22 mouse cellular contexts compared by ENCODE assay signal in genomic region chr6:55171638-55172037, GRCm38 (mm10). TPM values are rescaled to one million over a fixed set of nuclear protein-coding genes. Genes with fewer than 3 reads are reported as not detected.
DNase-seq lines count a peak whose midpoint lies in the region; ATAC-seq and TF ChIP-seq lines count a peak whose summit lies in the region.
"Had no signal": no experiment of that assay in that cellular context is flagged by ENCODE, and none has a peak within 500 bp of the region (broad histone marks: within the 10 kb centered on the region; RNA-seq: fewer than 3 reads in every experiment).

No protein-coding gene starts in this region.

- no peak overlapping the region for H3K4me2 ChIP-seq in hindbrain, postnatal 0 days (ENCODE audit: low read depth, low read length)
- no peak overlapping the region for H3K4me2 ChIP-seq in hindbrain, embryonic 16.5 days (ENCODE audit: low read length)
- no peak overlapping the region for H3K4me2 ChIP-seq in liver, postnatal 0 days (ENCODE audit: low read depth, low read length)
- H3K4me2 ChIP-seq: forebrain, embryonic 12.5 days; hindbrain, embryonic 13.5 days had no signal

- no peak for TF ChIP-seq EP300 in liver, postnatal 0 days (IDR thresholded peaks at IDR 0.05; ENCODE audit: low read depth)

- ATAC-seq in hindbrain, postnatal 0 days: no peak
- ATAC-seq in hindbrain, embryonic 16.5 days: no peak
- ATAC-seq in liver, postnatal 0 days: no peak
- ATAC-seq in erythroid progenitor cell, adult 5-6 weeks (replicated peaks; ENCODE audit: low FRiP score, poor library complexity, severe bottlenecking): no peak

- H3K4me3 ChIP-seq in hindbrain, postnatal 0 days (ENCODE audit: low read length): no peak overlapping the region
- no peak overlapping the region for H3K4me3 ChIP-seq in hindbrain, embryonic 16.5 days (ENCODE audit: low read length)
- H3K4me3 ChIP-seq in liver, postnatal 0 days (ENCODE audit: low read depth, low read length): no peak overlapping the region
- H3K4me3 ChIP-seq: forebrain, embryonic 12.5 days; hindbrain, embryonic 13.5 days; limb, embryonic 10.5 days had no signal

- H3K27ac ChIP-seq in hindbrain, postnatal 0 days: no peak overlapping the region
- H3K27ac ChIP-seq in hindbrain, embryonic 16.5 days (ENCODE audit: low read depth, low read length): no peak overlapping the region
- H3K27ac ChIP-seq in liver, postnatal 0 days (ENCODE audit: low read depth): no peak overlapping the region
- H3K27ac ChIP-seq: forebrain, embryonic 12.5 days; hindbrain, embryonic 13.5 days; limb, embryonic 10.5 days; liver, embryonic 14.5 days had no signal

- no peaks in the 10 kb centered on the region for H3K27me3 ChIP-seq in hindbrain, postnatal 0 days (ENCODE audit: insufficient read depth, low read length)
- H3K27me3 ChIP-seq in hindbrain, embryonic 16.5 days (replicated peaks; ENCODE audit: control insufficient read depth, insufficient read depth, low read length): peaks cover 16% of the 10 kb centered on the region
- H3K27me3 ChIP-seq in liver, postnatal 0 days (ENCODE audit: insufficient read depth, low read length): no peaks in the 10 kb centered on the region

- peak; percentile 54 for TF ChIP-seq CTCF in hindbrain, postnatal 0 days (IDR thresholded peaks at IDR 0.05; ENCODE audit: low read depth)
- peak; percentile 21 for TF ChIP-seq CTCF in liver, postnatal 0 days (IDR thresholded peaks at IDR 0.05; ENCODE audit: low read depth)

- no peaks in the 10 kb centered on the region for H3K36me3 ChIP-seq in hindbrain, postnatal 0 days (ENCODE audit: insufficient read depth, low read length)
- H3K36me3 ChIP-seq in hindbrain, embryonic 16.5 days (ENCODE audit: control insufficient read depth, insufficient read depth, low read length): no peaks in the 10 kb centered on the region
- no peaks in the 10 kb centered on the region for H3K36me3 ChIP-seq in liver, postnatal 0 days (replicated peaks; ENCODE audit: insufficient read depth, low read length)
- H3K36me3 ChIP-seq: forebrain, embryonic 12.5 days; G1E; hindbrain, embryonic 13.5 days; limb, embryonic 10.5 days had no signal

- H3K9me3 ChIP-seq in hindbrain, postnatal 0 days (ENCODE audit: low read length): no peaks in the 10 kb centered on the region
- H3K9me3 ChIP-seq in hindbrain, embryonic 16.5 days (ENCODE audit: control insufficient read depth, low read length): no peaks in the 10 kb centered on the region
- no peaks in the 10 kb centered on the region for H3K9me3 ChIP-seq in liver, postnatal 0 days (ENCODE audit: low read length)
- H3K9me3 ChIP-seq: forebrain, embryonic 12.5 days; G1E; hindbrain, embryonic 13.5 days; limb, embryonic 10.5 days had no signal

- DNase-seq in hindbrain, postnatal 0 days (ENCODE audit: low spot score): peak; percentile 51
- DNase-seq in liver, postnatal 0 days: no peak
- DNase-seq in liver: no peak
- DNase-seq in 416B (ENCODE audit: low read depth): peak; percentile 4
- DNase-seq in R1 (ENCODE audit: low read depth, low spot score): peak; percentile 39
- DNase-seq in cerebellum, postnatal 36 days: no peak
- DNase-seq: adrenal gland, postnatal 14 days; cerebellum, adult 9-10 months; gastrocnemius, postnatal 36 days; heart, postnatal 14 days; kidney, adult 8-10 months; kidney, postnatal 4 days; lung, postnatal 36 days had no signal

- WGBS in hindbrain, postnatal 0 days: 48% methylated on average over 4 of the region's 4 CpGs
- 50% methylated on average over 4 of the region's 4 CpGs for WGBS in hindbrain, embryonic 16.5 days
- 51% methylated on average over 4 of the region's 4 CpGs for WGBS in liver, postnatal 0 days (ENCODE audit: insufficient replicate concordance)

- H3K4me1 ChIP-seq in hindbrain, postnatal 0 days (ENCODE audit: insufficient read depth, low read length): no peaks in the 10 kb centered on the region
- H3K4me1 ChIP-seq in hindbrain, embryonic 16.5 days (ENCODE audit: control insufficient read depth, insufficient read depth, low read depth, low read length): no peaks in the 10 kb centered on the region
- H3K4me1 ChIP-seq in liver, postnatal 0 days (ENCODE audit: insufficient read depth): peaks cover 7% of the 10 kb centered on the region
- H3K4me1 ChIP-seq: hindbrain, embryonic 13.5 days had no signal

- H3K9ac ChIP-seq in hindbrain, postnatal 0 days (replicated peaks; ENCODE audit: low read length): no peak overlapping the region
- H3K9ac ChIP-seq in hindbrain, embryonic 16.5 days (ENCODE audit: low read depth, low read length): no peak overlapping the region
- no peak overlapping the region for H3K9ac ChIP-seq in liver, postnatal 0 days (replicated peaks)
- H3K9ac ChIP-seq: forebrain, embryonic 12.5 days; hindbrain, embryonic 13.5 days; liver, embryonic 14.5 days had no signal

RNA-seq across cellular contexts. Expression of gene Inmt, which starts 3.2 kb away (rescaled TPM):
- total RNA-seq in hindbrain, postnatal 0 days (2014; rRNA removed): 0.52 TPM in 1 of 2 replicates, not detected in the other
- polyA plus RNA-seq in hindbrain, postnatal 0 days (2015; fragmentation: Nextera tagmentation; extraction: Ambion mirVana): not detected in 2 replicates
- polyA plus RNA-seq in hindbrain, embryonic 16.5 days (2015; fragmentation: Nextera tagmentation; extraction: Ambion mirVana): not detected in 2 replicates
- 9.8 and 18.7 TPM in 2 replicates for polyA plus RNA-seq in liver, postnatal 0 days (2015; fragmentation: Nextera tagmentation; extraction: Ambion mirVana)
- total RNA-seq in erythroid progenitor cell, adult 5-6 weeks (2015; ENCODE audit: low replicate concordance): not detected in 2 replicates
- not detected in 2 replicates for total RNA-seq in erythroid progenitor cell, adult 5-6 weeks (2017; ENCODE audit: low replicate concordance)
- total RNA-seq: G1E had no signal
- polyA plus RNA-seq: C2C12; G1E; hindbrain, embryonic 13.5 days; neural tube, embryonic 14.5 days had no signal

RNA-seq across cellular contexts. Expression of gene Mindy4, which starts 31.5 kb away (rescaled TPM):
- total RNA-seq in hindbrain, postnatal 0 days (2014; rRNA removed): 10.4 and 11.7 TPM in 2 replicates
- 8.2 and 8.4 TPM in 2 replicates for polyA plus RNA-seq in hindbrain, postnatal 0 days (2015; fragmentation: Nextera tagmentation; extraction: Ambion mirVana)
- polyA plus RNA-seq in hindbrain, embryonic 16.5 days (2015; fragmentation: Nextera tagmentation; extraction: Ambion mirVana): 13.0 and 13.5 TPM in 2 replicates
- polyA plus RNA-seq in liver, postnatal 0 days (2015; fragmentation: Nextera tagmentation; extraction: Ambion mirVana): 1.0 and 1.7 TPM in 2 replicates
- 2.5 TPM in 1 of 2 replicates, not detected in the other for total RNA-seq in erythroid progenitor cell, adult 5-6 weeks (2015; ENCODE audit: low replicate concordance)
- total RNA-seq in erythroid progenitor cell, adult 5-6 weeks (2017; ENCODE audit: low replicate concordance): 0.26 TPM in 1 of 2 replicates, not detected in the other
- polyA plus RNA-seq: G1E had no signal

RNA-seq across cellular contexts. Expression of gene Crhr2, which starts 38.8 kb away (rescaled TPM):
- total RNA-seq in hindbrain, postnatal 0 days (2014; rRNA removed): 1.4 and 3.0 TPM in 2 replicates
- polyA plus RNA-seq in hindbrain, postnatal 0 days (2015; fragmentation: Nextera tagmentation; extraction: Ambion mirVana): 1.5 and 1.8 TPM in 2 replicates
- polyA plus RNA-seq in hindbrain, embryonic 16.5 days (2015; fragmentation: Nextera tagmentation; extraction: Ambion mirVana): 1.4 and 1.7 TPM in 2 replicates
- not detected in 2 replicates for polyA plus RNA-seq in liver, postnatal 0 days (2015; fragmentation: Nextera tagmentation; extraction: Ambion mirVana)
- total RNA-seq in erythroid progenitor cell, adult 5-6 weeks (2015; ENCODE audit: low replicate concordance): not detected in 2 replicates
- not detected in 2 replicates for total RNA-seq in erythroid progenitor cell, adult 5-6 weeks (2017; ENCODE audit: low replicate concordance)
- total RNA-seq: adrenal gland, postnatal 14 days had no signal
- polyA plus RNA-seq: G1E had no signal

Comparison
In these comparisons a context has a peak if more than half of its experiments do, and no peak if none do; other contexts are left out.
1. DNase-seq: peak in hindbrain, postnatal 0 days (single experiment), 416B (single experiment) and R1 (single experiment); none in liver, postnatal 0 days (single experiment), liver (single experiment) and cerebellum, postnatal 36 days (0 of 2).